Mouse (Mus musculus): ENCODE measurements around the gene Eif4e2. TPM values are rescaled to one million over a fixed set of nuclear protein-coding genes. Genes with fewer than 3 reads are reported as not detected.

Gene Eif4e2
- total and polyA plus RNA-seq, 3 experiments: 175 to 264 (median 228) TPM

- H3K9ac ChIP-seq (ENCODE audit: insufficient read depth, low read depth): no peak overlapping the region
- DNase-seq (ENCODE audit: extremely low read depth): no peak
- no peak overlapping the region for H3K4me3 ChIP-seq (replicated peaks in 1 of 3; ENCODE audit: low read depth in 2 of 3, low read length in 2 of 3, poor library complexity in 1 of 3)
- H3K79me2 ChIP-seq (replicated peaks; ENCODE audit: control insufficient read depth, extremely low read depth, insufficient read depth, poor library complexity, severe bottlenecking): no peaks in the 10 kb centered on the region
- H3K27ac ChIP-seq (ENCODE audit: insufficient read depth, low read depth): no peak overlapping the region
- dilution Hi-C loops (cut with MboI; ENCODE audit: extremely low pct_ligation_motif_present, extremely low pct_unique_long_range_greater_than_20kb, low sequenced_read_pairs): no loop called here
- no peaks in the 10 kb centered on the region for H3K9me3 ChIP-seq (replicated peaks; ENCODE audit: low read length)
- in situ Hi-C loops (cut with MboI; ENCODE audit: low pct_ligation_motif_present, low pct_unique_long_range_greater_than_20kb, low sequenced_read_pairs): no loop called here
- H3K4me2 ChIP-seq (ENCODE audit: insufficient read depth, low read depth, poor library complexity, severe bottlenecking): no peak overlapping the region
- no peak for TF ChIP-seq MAX (IDR thresholded peaks at IDR 0.05; ENCODE audit: low read length)
- no peaks in the 10 kb centered on the region for H3K27me3 ChIP-seq (replicated peaks)
- H3K36me3 ChIP-seq (replicated peaks in 1 of 2; ENCODE audit: control insufficient read depth in 1 of 2, insufficient read depth in 1 of 2, low read length in 1 of 2): peaks cover 58 to 99% of the 10 kb centered on the region in 2 experiments
- peaks cover 0 to 8% of the 10 kb centered on the region in 2 experiments; a peak in 2 of 4 replicates for H3K4me1 ChIP-seq (ENCODE audit: control insufficient read depth in 1 of 2, insufficient read depth in 2 of 2)
These were observed 18.5 kb downstream of the Eif4e2 start for GRCm38 (mm10) chr1:87232197-87232596.

GRCm38 (mm10) chr1:87239056-87239455, 25.3 kb downstream of the Eif4e2 start:
- Histone ChIP-seq H3K36me3 (replicated peaks in 1 of 2; ENCODE audit: control insufficient read depth in 1 of 2, insufficient read depth in 1 of 2, low read length in 1 of 2) (peaks cover 22 to 66% of the 10 kb centered on the region in 2 experiments), H3K79me2 (replicated peaks; ENCODE audit: control insufficient read depth, extremely low read depth, insufficient read depth, poor library complexity, severe bottlenecking) (no peaks in the 10 kb centered on the region), H3K27ac (ENCODE audit: insufficient read depth, low read depth) (no peak overlapping the region), H3K4me3 (replicated peaks in 1 of 3; ENCODE audit: low read depth in 2 of 3, low read length in 2 of 3, poor library complexity in 1 of 3) (no peak overlapping the region), H3K9me3 (replicated peaks; ENCODE audit: low read length) (no peaks in the 10 kb centered on the region), H3K4me1 (ENCODE audit: control insufficient read depth in 1 of 2, insufficient read depth in 2 of 2) (peaks cover 0 to 8% of the 10 kb centered on the region in 2 experiments; a peak in 2 of 4 replicates), H3K9ac (ENCODE audit: insufficient read depth, low read depth) (no peak overlapping the region), H3K4me2 (ENCODE audit: insufficient read depth, low read depth, poor library complexity, severe bottlenecking) (no peak overlapping the region), H3K27me3 (replicated peaks) (no peaks in the 10 kb centered on the region)
- DNase-seq (ENCODE audit: extremely low read depth): no peak
- dilution Hi-C loops (cut with MboI; ENCODE audit: extremely low pct_ligation_motif_present, extremely low pct_unique_long_range_greater_than_20kb, low sequenced_read_pairs): no loop called here
- TF ChIP-seq POLR2A (IDR thresholded peaks at IDR 0.05; ENCODE audit: low read depth, low read length) (no peak), MYC (IDR thresholded peaks at IDR 0.05; ENCODE audit: low read depth, low read length) (no peak)
- in situ Hi-C loops (cut with MboI; ENCODE audit: low pct_ligation_motif_present, low pct_unique_long_range_greater_than_20kb, low sequenced_read_pairs): no loop called here

- H3K4me2 ChIP-seq (ENCODE audit: insufficient read depth, low read depth, poor library complexity, severe bottlenecking): no peak overlapping the region
- H3K27me3 ChIP-seq (replicated peaks): no peaks in the 10 kb centered on the region
- no peak for TF ChIP-seq POLR2AphosphoS2 (IDR thresholded peaks at IDR 0.05; ENCODE audit: low read depth, low read length)
- no peak for TF ChIP-seq MYC (IDR thresholded peaks at IDR 0.05; ENCODE audit: low read depth, low read length)
- TF ChIP-seq ETS1 (conservative IDR thresholded peaks at IDR 0.05; ENCODE audit: low read depth, low read length): no peak
- no peak for TF ChIP-seq MEF2A (IDR thresholded peaks at IDR 0.05; ENCODE audit: borderline replicate concordance, low read depth, low read length)
- TF ChIP-seq RCOR1 (conservative IDR thresholded peaks at IDR 0.05; ENCODE audit: low read depth, low read length): no peak
- no peak for TF ChIP-seq ZKSCAN1 (IDR thresholded peaks at IDR 0.05; ENCODE audit: borderline replicate concordance, low read depth, low read length)
- TF ChIP-seq KAT2A (IDR thresholded peaks at IDR 0.05; ENCODE audit: insufficient replicate concordance, low read length): no peak
- no peak for TF ChIP-seq IRF4 (IDR thresholded peaks at IDR 0.05; ENCODE audit: low read depth, low read length)
- TF ChIP-seq TBP (conservative IDR thresholded peaks at IDR 0.05; ENCODE audit: low read depth, low read length): no peak
- no peak for TF ChIP-seq E2F4 (IDR thresholded peaks at IDR 0.05; ENCODE audit: insufficient replicate concordance, low read depth, low read length)
- TF ChIP-seq CHD1 (IDR thresholded peaks at IDR 0.05; ENCODE audit: low read depth, low read length): no peak
- no peak for TF ChIP-seq ZMIZ1 (IDR thresholded peaks at IDR 0.05; ENCODE audit: low read depth, low read length)
- TF ChIP-seq BHLHE40 (IDR thresholded peaks at IDR 0.05; ENCODE audit: low read depth, low read length): no peak
- TF ChIP-seq MAZ (IDR thresholded peaks at IDR 0.05; ENCODE audit: low read depth, low read length): no peak
- no peaks in the 10 kb centered on the region for H3K9me3 ChIP-seq (replicated peaks; ENCODE audit: low read length)
- H3K36me3 ChIP-seq (replicated peaks in 1 of 2; ENCODE audit: control insufficient read depth in 1 of 2, insufficient read depth in 1 of 2, low read length in 1 of 2): peaks cover 7 to 27% of the 10 kb centered on the region in 2 experiments
- no peak overlapping the region for H3K4me3 ChIP-seq (replicated peaks in 1 of 3; ENCODE audit: low read depth in 2 of 3, low read length in 2 of 3, poor library complexity in 1 of 3)
- dilution Hi-C loops (cut with MboI; ENCODE audit: extremely low pct_ligation_motif_present, extremely low pct_unique_long_range_greater_than_20kb, low sequenced_read_pairs) (no loop called here), in situ Hi-C loops (cut with MboI; ENCODE audit: low pct_ligation_motif_present, low pct_unique_long_range_greater_than_20kb, low sequenced_read_pairs) (no loop called here)
- H3K9ac ChIP-seq (ENCODE audit: insufficient read depth, low read depth): no peak overlapping the region
- H3K79me2 ChIP-seq (replicated peaks; ENCODE audit: control insufficient read depth, extremely low read depth, insufficient read depth, poor library complexity, severe bottlenecking): no peaks in the 10 kb centered on the region
- peaks cover 0 to 4% of the 10 kb centered on the region in 2 experiments; a peak in 1 of 4 replicates for H3K4me1 ChIP-seq (ENCODE audit: control insufficient read depth in 1 of 2, insufficient read depth in 2 of 2)
- no peak overlapping the region for H3K27ac ChIP-seq (ENCODE audit: insufficient read depth, low read depth)
- DNase-seq (ENCODE audit: extremely low read depth): no peak
These were observed 29.3 kb downstream of the Eif4e2 start for GRCm38 (mm10) chr1:87243021-87243420.

Data from CH12.LX (cell line).